In the genomic region with DNA sequence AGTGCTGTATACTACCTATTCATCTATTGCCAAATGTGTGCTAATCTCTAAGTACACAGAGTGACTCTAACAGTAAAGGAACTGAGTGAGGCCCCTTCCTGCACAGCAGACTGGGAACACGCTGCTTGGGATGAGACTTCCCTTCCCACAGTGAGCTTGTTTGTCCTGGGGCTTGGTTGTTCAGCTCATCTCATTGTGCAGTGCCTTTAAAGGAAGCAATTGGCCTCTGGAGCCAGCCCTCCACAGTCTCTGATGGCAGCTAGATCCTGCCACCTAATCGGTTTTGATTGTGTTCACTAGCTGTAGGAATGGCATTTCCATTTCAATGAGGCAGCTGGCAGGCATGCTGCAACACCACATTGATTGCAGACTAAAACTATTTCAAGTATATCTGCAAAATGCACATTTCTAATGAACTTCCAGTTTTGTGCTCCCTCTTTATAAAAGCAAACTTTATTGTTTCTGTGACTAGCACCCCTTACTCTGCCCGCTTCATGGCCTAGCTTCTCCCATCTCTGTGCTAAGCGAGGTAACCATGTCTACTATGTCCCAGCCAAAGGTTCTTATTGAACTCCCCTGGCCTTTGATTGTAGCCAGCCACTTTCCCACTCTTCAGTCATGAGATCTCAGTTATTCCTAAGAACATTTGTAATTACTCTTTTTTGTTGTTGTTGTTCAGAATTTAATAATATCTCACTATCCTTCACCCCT, we compare ENCODE assay signal across 10 mouse cellular contexts.
DNase-seq lines count a peak whose midpoint lies in the region; ATAC-seq and TF ChIP-seq lines count a peak whose summit lies in the region.
"Had no signal": no experiment of that assay in that cellular context is flagged by ENCODE, and none has a peak within 500 bp of the region (broad histone marks: within the 10 kb centered on the region; RNA-seq: fewer than 3 reads in every experiment).

No protein-coding gene starts in this region.

- H3K9ac ChIP-seq in lung, embryonic 14.5 days: no peak overlapping the region
- H3K9ac ChIP-seq in hindbrain, postnatal 0 days (replicated peaks; ENCODE audit: low read length): no peak overlapping the region
- H3K9ac ChIP-seq in midbrain, embryonic 16.5 days (ENCODE audit: low read depth, low read length): no peak overlapping the region
- no peak overlapping the region for H3K9ac ChIP-seq in kidney, embryonic 15.5 days

- peak; percentile 70; the same call in 1 of the 2 replicates for ATAC-seq in lung, embryonic 14.5 days (ENCODE audit: insufficient read depth)
- peak; percentile 58; the same call in 1 of the 2 replicates for ATAC-seq in hindbrain, postnatal 0 days
- peak; percentile 91 for ATAC-seq in midbrain, embryonic 16.5 days
- ATAC-seq in kidney, embryonic 15.5 days (replicated peaks; ENCODE audit: low FRiP score): no peak
- ATAC-seq in megakaryocyte-erythroid progenitor cell, adult 5-6 weeks (replicated peaks; ENCODE audit: low FRiP score, low TSS enrichment, poor library complexity, severe bottlenecking): no peak

- no peaks in the 10 kb centered on the region for H3K4me1 ChIP-seq in lung, embryonic 14.5 days (ENCODE audit: insufficient read depth)
- H3K4me1 ChIP-seq in forebrain, embryonic 10.5 days: peaks cover 7% of the 10 kb centered on the region
- no peaks in the 10 kb centered on the region; the same call in 1 of the 2 replicates for H3K4me1 ChIP-seq in hindbrain, postnatal 0 days (ENCODE audit: insufficient read depth, low read length)
- H3K4me1 ChIP-seq in midbrain, embryonic 16.5 days (ENCODE audit: control insufficient read depth, insufficient read depth, low read length): no peaks in the 10 kb centered on the region
- H3K4me1 ChIP-seq in kidney, embryonic 15.5 days: no peaks in the 10 kb centered on the region

- no peaks in the 10 kb centered on the region for H3K27me3 ChIP-seq in lung, embryonic 14.5 days (ENCODE audit: insufficient read depth, low read length)
- no peaks in the 10 kb centered on the region for H3K27me3 ChIP-seq in forebrain, embryonic 10.5 days (ENCODE audit: poor library complexity, severe bottlenecking)
- no peaks in the 10 kb centered on the region for H3K27me3 ChIP-seq in hindbrain, postnatal 0 days (ENCODE audit: insufficient read depth, low read length)
- H3K27me3 ChIP-seq in midbrain, embryonic 16.5 days (ENCODE audit: control insufficient read depth, insufficient read depth, low read depth, low read length): no peaks in the 10 kb centered on the region
- no peaks in the 10 kb centered on the region for H3K27me3 ChIP-seq in kidney, embryonic 15.5 days

- H3K36me3 ChIP-seq in lung, embryonic 14.5 days (ENCODE audit: insufficient read depth): no peaks in the 10 kb centered on the region
- no peaks in the 10 kb centered on the region for H3K36me3 ChIP-seq in forebrain, embryonic 10.5 days (replicated peaks)
- no peaks in the 10 kb centered on the region for H3K36me3 ChIP-seq in hindbrain, postnatal 0 days (ENCODE audit: insufficient read depth, low read length)
- H3K36me3 ChIP-seq in midbrain, embryonic 16.5 days (ENCODE audit: control insufficient read depth, insufficient read depth, low read length): no peaks in the 10 kb centered on the region
- no peaks in the 10 kb centered on the region for H3K36me3 ChIP-seq in kidney, embryonic 15.5 days

- 44% methylated on average over 4 of the region's 4 CpGs for WGBS in lung, embryonic 14.5 days
- WGBS in forebrain, embryonic 10.5 days: 40% methylated on average over 4 of the region's 4 CpGs
- WGBS in hindbrain, postnatal 0 days: 35% methylated on average over 4 of the region's 4 CpGs
- 14% methylated on average over 4 of the region's 4 CpGs for WGBS in midbrain, embryonic 16.5 days
- WGBS in kidney, embryonic 15.5 days: 51% methylated on average over 4 of the region's 4 CpGs

- no peak overlapping the region for H3K4me2 ChIP-seq in lung, embryonic 14.5 days
- H3K4me2 ChIP-seq in hindbrain, postnatal 0 days (ENCODE audit: low read depth, low read length): no peak overlapping the region
- H3K4me2 ChIP-seq in midbrain, embryonic 16.5 days (ENCODE audit: low read length): no peak overlapping the region
- no peak overlapping the region for H3K4me2 ChIP-seq in kidney, embryonic 15.5 days

- H3K4me3 ChIP-seq in lung, embryonic 14.5 days (ENCODE audit: low read depth, low read length): no peak overlapping the region
- no peak overlapping the region for H3K4me3 ChIP-seq in forebrain, embryonic 10.5 days
- H3K4me3 ChIP-seq in hindbrain, postnatal 0 days (ENCODE audit: low read length): no peak overlapping the region
- H3K4me3 ChIP-seq in midbrain, embryonic 16.5 days (ENCODE audit: low read depth, low read length): no peak overlapping the region
- no peak overlapping the region for H3K4me3 ChIP-seq in kidney, embryonic 15.5 days (replicated peaks)

- peak; percentile 70 for DNase-seq in lung, embryonic 14.5 days
- no peak for DNase-seq in lung, postnatal 14 days
- DNase-seq in forebrain, embryonic 10.5 days (ENCODE audit: extremely low spot score, low spot score): no peak
- DNase-seq in hindbrain, postnatal 0 days (ENCODE audit: low spot score): peak; percentile 32
- no peak for DNase-seq in kidney, postnatal 14 days
- DNase-seq: adrenal gland, adult 8-10 months; kidney, adult 11 months had no signal

- no peaks in the 10 kb centered on the region for H3K9me3 ChIP-seq in lung, embryonic 14.5 days (ENCODE audit: low read depth, low read length)
- H3K9me3 ChIP-seq in forebrain, embryonic 10.5 days: peaks cover 10% of the 10 kb centered on the region; the same call in 1 of the 2 replicates
- no peaks in the 10 kb centered on the region for H3K9me3 ChIP-seq in hindbrain, postnatal 0 days (ENCODE audit: low read length)
- H3K9me3 ChIP-seq in midbrain, embryonic 16.5 days (replicated peaks; ENCODE audit: control insufficient read depth, low read length, poor library complexity, severe bottlenecking): no peaks in the 10 kb centered on the region
- H3K9me3 ChIP-seq in kidney, embryonic 15.5 days (replicated peaks): no peaks in the 10 kb centered on the region

- TF ChIP-seq CTCF in lung, embryonic 14.5 days (IDR thresholded peaks at IDR 0.05; ENCODE audit: low read depth): no peak
- TF ChIP-seq CTCF in hindbrain, postnatal 0 days (IDR thresholded peaks at IDR 0.05; ENCODE audit: low read depth): no peak

- peak overlapping the region; percentile 54; the same call in 1 of the 2 replicates for H3K27ac ChIP-seq in lung, embryonic 14.5 days (ENCODE audit: low read depth)
- peak overlapping the region; percentile 65; the same call in 1 of the 2 replicates for H3K27ac ChIP-seq in forebrain, embryonic 10.5 days
- H3K27ac ChIP-seq in hindbrain, postnatal 0 days: no peak overlapping the region
- no peak overlapping the region for H3K27ac ChIP-seq in midbrain, embryonic 16.5 days (ENCODE audit: low read length)
- H3K27ac ChIP-seq in kidney, embryonic 15.5 days: no peak overlapping the region

Comparison
In these comparisons a context has a peak if more than half of its experiments do, and no peak if none do; other contexts are left out.
1. DNase-seq: peak in lung, embryonic 14.5 days (single experiment) and hindbrain, postnatal 0 days (single experiment); none in lung, postnatal 14 days (single experiment), forebrain, embryonic 10.5 days (single experiment) and kidney, postnatal 14 days (single experiment).
2. ATAC-seq: peak in lung, embryonic 14.5 days (single experiment), hindbrain, postnatal 0 days (single experiment) and midbrain, embryonic 16.5 days (single experiment); none in kidney, embryonic 15.5 days (single experiment) and megakaryocyte-erythroid progenitor cell, adult 5-6 weeks (single experiment).
3. H3K27ac ChIP-seq: peak in lung, embryonic 14.5 days (single experiment) and forebrain, embryonic 10.5 days (single experiment); none in hindbrain, postnatal 0 days (single experiment), midbrain, embryonic 16.5 days (single experiment) and kidney, embryonic 15.5 days (single experiment).